Mouse (Mus musculus): ENCODE data around the gene 4932438A13Rik.
A peak's percentile ranks its signal among the peaks of the same experiment; 100 is the strongest.

The 4932438A13Rik gene

GRCm38 (mm10) chr3:36918322-36918721, 55.4 kb downstream of the 4932438A13Rik start:
- no peak for DNase-seq (ENCODE audit: low spot score in 2 of 2)

GRCm38 (mm10) chr3:36941572-36941971, 78.7 kb downstream of the 4932438A13Rik start:
- no peak for DNase-seq (ENCODE audit: low spot score in 2 of 2)

GRCm38 (mm10) chr3:36942108-36942507, 79.2 kb downstream of the 4932438A13Rik start:
- DNase-seq (ENCODE audit: low spot score in 2 of 2): no peak

- no peak for DNase-seq (ENCODE audit: low spot score in 2 of 2)
Measured at GRCm38 (mm10) chr3:36943706-36944105, 80.8 kb downstream of the 4932438A13Rik start.

- no peak for DNase-seq (ENCODE audit: low spot score in 2 of 2)
Measured at GRCm38 (mm10) chr3:37037979-37038378, 175.1 kb downstream of the 4932438A13Rik start.

- no peak for DNase-seq (ENCODE audit: low spot score in 2 of 2)
Measured at GRCm38 (mm10) chr3:37039811-37040210, 176.9 kb downstream of the 4932438A13Rik start.

- no peak for DNase-seq (ENCODE audit: low spot score in 2 of 2)
Measured at GRCm38 (mm10) chr3:37051491-37051890, 188.6 kb downstream of the 4932438A13Rik start.

- DNase-seq (ENCODE audit: low spot score in 2 of 2): no peak
Measured at GRCm38 (mm10) chr3:37063406-37063805, 200.5 kb downstream of the 4932438A13Rik start, which contains the start of gene Adad1. Gene Adad1 (plus strand): TSS chr3:37063527.

- peak in 1 of 2 experiments; percentile 9 for DNase-seq (ENCODE audit: low spot score in 2 of 2)
Measured at GRCm38 (mm10) chr3:37073211-37073610, 210.3 kb downstream of the 4932438A13Rik start.

- DNase-seq (ENCODE audit: low spot score in 2 of 2): no peak
Measured at GRCm38 (mm10) chr3:37084860-37085259, 222.0 kb downstream of the 4932438A13Rik start.

GRCm38 (mm10) chr3:37090721-37091120, 227.8 kb downstream of the 4932438A13Rik start:
- no peak for DNase-seq (ENCODE audit: low spot score in 2 of 2)
